Mouse (Mus musculus): Measurements from ENCODE around the gene Phlpp1. TPM values are rescaled to one million over a fixed set of nuclear protein-coding genes. Genes with fewer than 3 reads are reported as not detected.

Phlpp1 gene
- polyA plus RNA-seq, 1 experiment, result 0.67 TPM

DNA sequence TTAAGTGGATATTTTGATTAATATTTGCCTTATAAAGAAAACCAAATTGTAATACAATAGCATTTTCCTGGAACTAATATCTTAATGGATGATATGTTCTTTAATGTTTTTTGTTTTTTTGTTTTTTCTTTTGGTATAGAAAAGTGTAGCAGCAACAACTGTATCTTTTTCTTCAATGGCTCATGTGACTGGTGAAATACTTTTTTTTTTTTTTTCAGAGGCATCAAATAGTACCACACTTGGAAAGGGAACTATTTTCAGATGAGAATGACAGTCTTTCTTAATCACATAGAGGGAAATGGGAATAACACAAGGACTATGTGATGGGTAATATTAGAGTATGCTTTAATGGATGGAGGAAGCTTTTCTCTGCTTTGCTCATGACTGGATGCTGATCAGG is 3.0 kb downstream of the Phlpp1 start:
- H3K4me1 ChIP-seq, result peaks cover 40% of the 10 kb centered on the region
- no peaks in the 10 kb centered on the region for H3K9me3 ChIP-seq
- TF ChIP-seq GATA1 (IDR thresholded peaks at IDR 0.05; ENCODE audit: borderline replicate concordance, low read length) (no peak), FLI1 (IDR thresholded peaks at IDR 0.05; ENCODE audit: low read length) (no peak)
- peaks cover 10% of the 10 kb centered on the region for H3K27me3 ChIP-seq (replicated peaks)
- H3K4me3 ChIP-seq (replicated peaks), result no peak overlapping the region
- H3K36me3 ChIP-seq (replicated peaks; ENCODE audit: low read length), result no peaks in the 10 kb centered on the region

DNA sequence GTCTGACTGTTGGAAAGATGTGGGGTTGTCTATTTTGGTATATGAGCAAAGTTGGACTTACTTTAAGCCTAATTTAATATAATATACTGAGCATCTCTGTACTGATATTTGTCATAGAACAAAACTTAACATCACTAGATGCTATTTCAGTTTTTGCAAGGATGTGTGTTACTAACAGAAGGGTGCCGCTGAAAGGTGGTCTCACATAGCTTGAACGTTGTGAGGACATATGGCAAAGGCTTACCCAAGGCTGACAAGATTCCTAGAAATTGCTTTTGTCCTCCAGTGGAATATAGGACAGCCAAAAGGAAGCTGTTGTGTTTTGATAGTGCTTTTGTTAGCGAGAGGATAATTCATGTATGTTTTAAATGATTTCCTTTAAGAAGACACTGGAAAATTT is 3.8 kb downstream of the Phlpp1 start:
- TF ChIP-seq GATA1 (IDR thresholded peaks at IDR 0.05; ENCODE audit: borderline replicate concordance, low read length) (no peak), FLI1 (IDR thresholded peaks at IDR 0.05; ENCODE audit: low read length) (no peak)
- H3K4me1 ChIP-seq, result peaks cover 35% of the 10 kb centered on the region

DNA sequence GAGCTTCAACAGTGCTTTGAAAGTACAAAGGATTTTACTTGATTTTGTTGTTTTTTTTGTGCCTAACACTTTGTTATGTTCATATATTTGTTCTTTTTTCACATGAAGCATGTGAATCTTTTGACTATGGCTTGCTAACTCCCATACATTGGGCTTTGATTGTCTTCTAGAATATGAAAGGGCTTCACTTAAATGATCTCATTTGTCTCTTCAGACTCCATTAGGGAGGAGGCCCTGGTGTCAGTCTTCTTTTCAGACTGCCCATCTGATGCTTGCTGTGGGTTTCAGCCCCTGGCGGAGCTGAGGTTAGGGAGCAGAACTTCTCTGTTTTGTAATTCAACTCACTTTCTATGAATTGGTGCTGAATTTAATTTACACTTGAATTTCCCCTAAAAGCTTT is 5.2 kb downstream of the Phlpp1 start:
- no peak for TF ChIP-seq FLI1 (IDR thresholded peaks at IDR 0.05; ENCODE audit: low read length)
- TF ChIP-seq GATA1 (IDR thresholded peaks at IDR 0.05; ENCODE audit: borderline replicate concordance, low read length), result no peak
- no peaks in the 10 kb centered on the region for H3K36me3 ChIP-seq (replicated peaks; ENCODE audit: low read length)
- H3K27me3 ChIP-seq (replicated peaks), result peaks cover 10% of the 10 kb centered on the region
- no peaks in the 10 kb centered on the region for H3K9me3 ChIP-seq
- no peak overlapping the region for H3K4me3 ChIP-seq (replicated peaks)
- H3K4me1 ChIP-seq, result peaks cover 27% of the 10 kb centered on the region

More for the DNA sequence above, 3.8 kb downstream of the Phlpp1 start:
- H3K27me3 ChIP-seq (replicated peaks), result peaks cover 10% of the 10 kb centered on the region
- no peak overlapping the region for H3K4me3 ChIP-seq (replicated peaks)
- no peaks in the 10 kb centered on the region for H3K9me3 ChIP-seq
- no peaks in the 10 kb centered on the region for H3K36me3 ChIP-seq (replicated peaks; ENCODE audit: low read length)

DNA sequence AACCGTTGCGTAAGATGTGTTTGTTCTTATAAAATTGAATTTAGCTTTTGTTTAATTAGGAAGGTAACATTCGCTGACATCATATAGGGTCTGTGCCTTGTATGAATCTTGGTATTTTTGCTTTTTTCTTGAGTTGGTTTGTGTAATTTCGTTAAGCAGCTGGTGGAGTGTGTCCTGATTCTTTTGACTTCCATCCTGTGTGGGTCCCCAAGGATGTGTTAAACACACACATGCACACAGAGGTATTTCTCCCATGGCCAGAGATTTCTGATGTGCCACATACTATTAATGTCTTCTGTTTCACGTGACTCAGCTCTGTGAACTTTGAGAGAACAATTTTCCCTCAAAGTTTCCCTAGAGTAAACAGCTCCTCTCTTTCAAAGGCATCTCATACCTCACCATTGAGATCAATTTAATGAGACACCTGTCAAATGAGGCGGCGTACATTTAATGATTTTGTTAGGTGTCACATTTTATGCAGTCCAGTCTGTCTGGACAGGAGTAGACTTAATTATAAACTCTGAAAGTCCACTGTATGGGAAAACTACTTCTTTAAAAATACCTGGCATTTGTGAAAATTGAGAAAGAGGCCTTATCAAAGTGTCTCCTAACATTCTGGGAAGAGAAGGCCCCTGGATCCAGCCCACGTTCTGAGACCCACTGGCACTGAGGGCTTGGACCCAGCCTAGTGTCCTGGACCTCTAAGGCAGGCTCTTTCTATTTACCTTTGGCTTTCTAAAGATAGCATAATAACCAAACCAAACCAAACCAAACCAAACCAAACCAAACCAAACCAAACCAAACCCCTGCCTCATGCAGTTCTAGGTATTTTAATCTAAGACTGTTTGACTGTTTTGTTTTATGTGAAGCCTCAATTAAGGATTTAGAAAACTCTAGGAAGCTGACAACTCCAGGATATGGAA is 6.6 kb downstream of the Phlpp1 start:
- H3K4me3 ChIP-seq (replicated peaks), result no peak overlapping the region
- peaks cover 17% of the 10 kb centered on the region for H3K4me1 ChIP-seq
- TF ChIP-seq GATA1 (IDR thresholded peaks at IDR 0.05; ENCODE audit: borderline replicate concordance, low read length) (no peak), FLI1 (IDR thresholded peaks at IDR 0.05; ENCODE audit: low read length) (no peak)
- H3K9me3 ChIP-seq, result no peaks in the 10 kb centered on the region
- H3K36me3 ChIP-seq (replicated peaks; ENCODE audit: low read length), result no peaks in the 10 kb centered on the region
- peaks cover 1% of the 10 kb centered on the region for H3K27me3 ChIP-seq (replicated peaks)

DNA sequence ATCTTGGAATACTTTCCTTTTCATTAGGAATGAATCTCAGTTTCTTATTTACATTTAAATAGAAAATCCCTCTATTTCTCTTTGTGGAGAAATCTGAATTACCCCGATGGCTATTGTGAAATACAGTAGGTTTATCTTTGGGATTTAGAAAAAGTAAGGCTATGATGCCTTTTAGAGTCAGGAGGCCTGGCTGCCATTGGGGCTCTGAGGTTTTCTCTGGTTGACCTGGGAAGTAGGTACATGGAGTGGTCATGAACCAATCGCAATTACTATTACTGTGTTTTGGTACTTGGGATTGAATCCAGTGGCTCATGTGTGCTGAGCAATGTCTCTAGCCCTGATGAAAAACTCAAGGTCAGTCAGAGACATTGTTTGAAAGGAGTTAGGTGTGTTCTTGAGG is 12.1 kb downstream of the Phlpp1 start:
- H3K4me1 ChIP-seq, result peaks cover 4% of the 10 kb centered on the region; the same call in 1 of the 2 replicates
- no peaks in the 10 kb centered on the region for H3K36me3 ChIP-seq (replicated peaks; ENCODE audit: low read length)
- no peaks in the 10 kb centered on the region for H3K9me3 ChIP-seq
- TF ChIP-seq GATA1 (IDR thresholded peaks at IDR 0.05; ENCODE audit: borderline replicate concordance, low read length), result no peak
- no peak for TF ChIP-seq FLI1 (IDR thresholded peaks at IDR 0.05; ENCODE audit: low read length)
- H3K4me3 ChIP-seq (replicated peaks), result no peak overlapping the region
- H3K27me3 ChIP-seq (replicated peaks), result no peaks in the 10 kb centered on the region

DNA sequence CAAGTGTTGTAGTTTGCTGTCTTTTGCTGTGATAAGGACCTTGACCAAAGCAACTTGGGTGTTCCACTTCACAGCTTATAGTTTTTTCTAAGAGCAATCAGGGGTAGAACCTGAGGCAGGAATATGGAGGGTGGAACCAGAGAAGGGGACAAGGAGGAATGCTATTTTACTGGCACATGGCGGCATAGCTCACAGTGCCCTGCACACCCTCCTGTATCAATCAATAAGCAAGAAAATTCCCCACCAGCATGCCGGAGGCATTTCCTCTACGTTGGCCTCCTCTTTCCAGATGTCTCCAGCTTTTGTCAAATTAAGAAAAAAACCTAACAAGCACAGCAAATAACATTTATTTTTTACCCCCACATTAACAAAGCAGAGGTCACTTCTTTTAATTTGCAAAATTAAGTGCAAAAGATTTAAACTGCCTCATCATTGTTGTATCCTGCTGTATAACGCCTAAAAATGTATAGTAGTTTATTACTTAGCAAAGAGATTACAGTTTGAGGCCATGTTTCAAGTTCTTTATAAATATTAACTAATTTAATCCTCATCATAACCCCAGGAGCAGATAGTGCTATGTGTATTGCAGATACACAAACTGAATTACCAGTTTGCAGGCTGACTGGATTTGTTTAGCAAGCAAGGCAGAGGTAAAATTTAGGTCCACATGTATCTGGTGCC is 13.4 kb downstream of the Phlpp1 start:
- peaks cover 2% of the 10 kb centered on the region for H3K36me3 ChIP-seq (replicated peaks; ENCODE audit: low read length)
- TF ChIP-seq GATA1 (IDR thresholded peaks at IDR 0.05; ENCODE audit: borderline replicate concordance, low read length), result no peak
- no peak for TF ChIP-seq FLI1 (IDR thresholded peaks at IDR 0.05; ENCODE audit: low read length)
- peaks cover 8% of the 10 kb centered on the region for H3K4me1 ChIP-seq
- H3K4me3 ChIP-seq (replicated peaks), result no peak overlapping the region
- no peaks in the 10 kb centered on the region for H3K27me3 ChIP-seq (replicated peaks)
- H3K9me3 ChIP-seq, result no peaks in the 10 kb centered on the region

DNA sequence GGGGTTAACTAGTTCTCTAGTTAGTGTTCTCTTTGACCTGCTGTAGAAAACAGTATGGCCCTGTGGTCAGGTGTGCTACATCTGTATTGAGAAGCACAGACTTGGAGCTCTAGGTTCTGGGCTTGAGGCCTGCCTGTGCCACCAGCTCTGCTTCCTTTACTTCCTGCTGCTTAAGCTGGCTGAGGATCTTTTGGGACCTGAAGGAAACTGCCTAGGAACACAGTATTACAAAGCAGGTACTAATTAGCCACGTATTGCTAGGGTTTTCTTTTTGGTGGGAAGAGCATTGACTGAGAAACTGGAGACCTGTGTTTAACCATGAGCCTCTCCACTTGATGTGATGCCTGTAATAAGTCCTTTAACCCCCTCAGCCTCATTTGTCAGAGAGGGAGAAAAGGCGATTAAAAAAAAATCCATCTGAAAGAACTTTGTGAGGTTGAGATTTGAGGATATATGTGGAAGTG is 13.9 kb downstream of the Phlpp1 start:
- peaks cover 8% of the 10 kb centered on the region for H3K4me1 ChIP-seq
- no peak for TF ChIP-seq GATA1 (IDR thresholded peaks at IDR 0.05; ENCODE audit: borderline replicate concordance, low read length)
- TF ChIP-seq FLI1 (IDR thresholded peaks at IDR 0.05; ENCODE audit: low read length), result no peak
- H3K4me3 ChIP-seq (replicated peaks), result no peak overlapping the region
- H3K27me3 ChIP-seq (replicated peaks), result no peaks in the 10 kb centered on the region
- H3K36me3 ChIP-seq (replicated peaks; ENCODE audit: low read length), result peaks cover 2% of the 10 kb centered on the region
- H3K9me3 ChIP-seq, result no peaks in the 10 kb centered on the region

DNA sequence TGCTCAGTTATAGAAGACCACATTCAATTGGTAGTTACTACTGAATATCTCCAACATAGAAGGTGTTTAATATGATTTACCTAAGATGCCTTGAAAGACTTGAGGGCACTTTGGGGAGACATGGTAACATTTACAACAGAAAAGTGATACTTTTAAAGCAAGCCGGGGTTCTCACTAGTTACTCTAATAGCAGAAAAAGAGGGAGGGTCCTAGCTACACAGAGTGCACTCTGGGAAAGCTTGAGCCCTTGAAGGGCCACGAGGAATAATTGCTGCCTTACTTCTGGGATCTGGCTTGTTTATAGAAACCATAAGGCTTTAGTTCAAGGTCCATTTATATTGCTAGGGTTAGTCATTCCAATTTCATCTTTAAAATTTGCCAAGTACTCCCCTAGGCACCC is 14.5 kb downstream of the Phlpp1 start:
- Histone ChIP-seq H3K9me3 (no peaks in the 10 kb centered on the region), H3K36me3 (replicated peaks; ENCODE audit: low read length) (peaks cover 2% of the 10 kb centered on the region), H3K4me1 (peaks cover 8% of the 10 kb centered on the region), H3K4me3 (replicated peaks) (no peak overlapping the region), H3K27me3 (replicated peaks) (no peaks in the 10 kb centered on the region)
- TF ChIP-seq GATA1 (IDR thresholded peaks at IDR 0.05; ENCODE audit: borderline replicate concordance, low read length) (no peak), FLI1 (IDR thresholded peaks at IDR 0.05; ENCODE audit: low read length) (no peak)

DNA sequence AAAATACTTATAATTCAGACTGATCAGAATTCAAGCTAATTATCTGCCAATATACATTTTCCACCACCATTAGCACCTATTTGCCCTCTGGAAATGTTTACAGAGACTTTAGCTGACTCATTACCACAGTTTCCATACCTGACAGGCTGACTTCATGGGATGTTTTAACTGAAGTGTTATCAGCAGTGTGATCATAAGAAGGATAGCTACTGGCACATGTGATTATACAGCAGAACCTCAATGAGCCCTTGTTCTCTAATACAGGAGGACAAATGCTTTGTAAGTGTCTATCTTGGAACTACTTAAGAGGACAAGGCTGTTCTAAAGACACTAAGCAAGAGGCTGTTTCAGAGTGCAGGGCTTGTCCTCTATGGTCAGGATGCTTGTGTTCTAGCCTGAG is 15.9 kb downstream of the Phlpp1 start:
- H3K4me3 ChIP-seq (replicated peaks), result no peak overlapping the region
- H3K36me3 ChIP-seq (replicated peaks; ENCODE audit: low read length), result peaks cover 2% of the 10 kb centered on the region
- TF ChIP-seq FLI1 (IDR thresholded peaks at IDR 0.05; ENCODE audit: low read length), result no peak
- no peak for TF ChIP-seq GATA1 (IDR thresholded peaks at IDR 0.05; ENCODE audit: borderline replicate concordance, low read length)
- no peaks in the 10 kb centered on the region for H3K27me3 ChIP-seq (replicated peaks)
- H3K9me3 ChIP-seq, result no peaks in the 10 kb centered on the region
- H3K4me1 ChIP-seq, result peaks cover 8% of the 10 kb centered on the region

DNA sequence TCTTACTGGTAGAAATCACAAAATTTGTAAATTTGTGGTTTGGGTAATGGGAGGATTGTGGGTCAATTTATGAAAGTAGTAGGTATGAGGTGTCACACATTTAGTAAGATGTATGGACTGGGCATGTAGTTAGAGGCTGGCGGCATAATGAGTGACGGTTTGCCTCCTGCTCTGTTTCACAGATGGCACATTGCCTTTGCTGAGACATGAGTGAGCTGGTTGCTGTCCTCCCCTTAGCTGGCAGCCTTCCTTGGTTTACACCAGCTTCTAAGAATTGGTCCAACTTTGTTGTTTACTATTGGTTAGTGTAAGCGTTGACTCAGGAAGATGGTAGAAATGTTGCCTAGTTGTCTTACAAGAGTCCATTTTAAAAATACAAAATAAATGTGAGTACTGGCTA is 17.2 kb downstream of the Phlpp1 start:
- H3K4me3 ChIP-seq (replicated peaks), result no peak overlapping the region
- TF ChIP-seq GATA1 (IDR thresholded peaks at IDR 0.05; ENCODE audit: borderline replicate concordance, low read length) (no peak), FLI1 (IDR thresholded peaks at IDR 0.05; ENCODE audit: low read length) (no peak)
- peaks cover 2% of the 10 kb centered on the region for H3K36me3 ChIP-seq (replicated peaks; ENCODE audit: low read length)
- H3K9me3 ChIP-seq, result no peaks in the 10 kb centered on the region
- no peaks in the 10 kb centered on the region for H3K27me3 ChIP-seq (replicated peaks)
- H3K4me1 ChIP-seq, result peaks cover 17% of the 10 kb centered on the region
